Mouse (Mus musculus): ENCODE measurements around the gene Tctn1. TPM values are rescaled to one million over a fixed set of nuclear protein-coding genes. Genes with fewer than 3 reads are reported as not detected.

Tctn1 gene
- total RNA-seq (2021) (10 to 100 TPM; 11.4 to 14.2 TPM), polyA plus RNA-seq (2012; rRNA removed) (47.0 and 58.3 TPM in 2 replicates)
- long read RNA-seq, partial matches to known transcripts = 0 of 2 reads
- long read RNA-seq, other reads (novel, unspliced or antisense) = 2 of 2 reads

DNA sequence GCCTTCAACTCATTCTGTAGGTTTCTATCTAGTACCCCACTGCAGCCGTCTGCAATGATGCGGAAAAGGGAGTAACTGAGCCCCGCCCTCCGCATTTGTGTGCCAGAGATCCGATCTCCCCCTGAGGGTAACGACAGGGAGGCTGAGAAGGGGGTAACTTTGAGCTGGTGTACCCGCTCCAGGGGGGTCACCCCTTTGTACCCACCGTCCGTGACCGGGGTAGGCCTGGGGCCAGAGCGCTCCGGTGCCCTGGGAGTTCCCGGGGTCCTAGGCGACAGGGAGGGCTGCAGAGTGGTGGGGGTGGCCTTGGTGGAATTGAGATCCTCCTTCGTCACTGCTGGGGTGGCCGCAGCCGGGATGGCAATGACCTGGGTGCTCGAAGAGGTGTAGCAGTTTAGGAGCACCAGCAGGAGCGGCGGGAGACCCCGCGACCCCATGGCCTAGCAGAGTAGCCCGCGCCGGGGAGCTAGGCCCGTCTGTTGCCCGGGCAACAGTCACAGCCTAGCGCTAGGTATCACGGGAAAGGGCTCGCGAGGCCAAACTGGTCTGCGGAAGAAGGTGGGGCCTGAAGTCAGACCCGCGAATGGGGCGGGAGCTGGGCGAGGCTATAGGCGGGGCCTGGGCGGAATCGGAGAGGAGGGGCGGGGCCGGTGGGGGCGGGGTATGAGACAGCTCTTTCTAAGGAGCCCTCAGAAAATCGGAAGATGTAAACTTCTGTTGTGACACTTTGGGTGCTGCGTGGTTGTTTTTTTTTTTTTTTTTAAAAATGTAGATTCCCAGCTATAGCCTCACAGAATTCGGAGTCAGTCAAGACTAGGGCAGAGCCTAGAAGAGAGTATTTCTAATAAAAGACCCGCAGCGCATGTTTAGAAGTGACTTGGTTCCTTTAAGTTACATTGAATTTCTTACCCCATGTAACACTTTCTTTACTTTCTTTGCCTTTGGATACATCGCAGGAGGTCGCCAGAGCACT, at the start of gene Tctn1:
Gene Tctn1 (minus strand): TSS at position 528 of the 973 bp plus-strand sequence.
- peak; percentile 93 for DNase-seq

GRCm38 (mm10) chr5:122312942-122313684, 48.9 kb upstream of the Tctn1 start:
- no peak for DNase-seq

DNA sequence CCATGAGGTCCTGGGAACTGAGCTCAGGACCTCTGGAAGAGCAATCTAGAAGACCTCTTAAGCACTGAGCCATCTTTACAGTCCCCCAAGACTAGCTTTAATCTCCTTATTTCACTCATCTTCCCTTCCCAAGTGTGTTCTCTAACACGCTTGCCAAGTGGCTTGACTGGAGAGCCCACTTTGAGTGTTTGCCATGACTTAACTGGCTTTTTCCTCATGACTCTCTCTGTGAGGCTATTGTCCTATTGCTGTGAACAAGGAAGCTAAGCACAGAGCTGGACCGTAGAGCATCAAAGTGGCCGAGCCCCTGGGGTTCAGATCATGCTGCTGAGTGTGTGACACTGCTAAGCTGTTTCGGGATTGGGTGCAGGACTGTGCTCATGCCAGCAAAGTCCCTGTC, 48.1 kb upstream of the Tctn1 start:
- DNase-seq = no peak

DNA sequence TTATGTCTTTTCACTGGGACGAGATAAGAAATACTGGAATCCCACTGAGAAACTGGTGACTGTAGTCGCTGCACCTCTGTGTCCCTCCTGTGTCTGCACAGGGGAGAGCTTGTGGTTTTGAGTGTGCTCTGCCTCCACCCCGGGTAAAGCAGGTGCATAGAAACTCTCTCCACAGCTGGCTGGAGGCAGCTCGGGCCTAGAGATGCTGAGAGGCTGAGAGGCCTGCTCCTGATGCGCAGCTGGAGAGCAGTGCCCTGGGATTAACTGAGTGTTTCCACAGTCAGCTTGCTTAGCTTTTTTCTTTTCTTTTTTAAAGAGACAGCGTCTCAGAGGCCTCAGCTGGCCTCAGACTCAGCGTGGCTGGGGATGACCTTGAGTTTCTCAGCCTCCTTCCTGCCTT, 47.4 kb upstream of the Tctn1 start:
- DNase-seq = no peak

GRCm38 (mm10) chr5:122310699-122311098, 46.4 kb upstream of the Tctn1 start:
- no peak for DNase-seq

GRCm38 (mm10) chr5:122306536-122306935, 42.3 kb upstream of the Tctn1 start:
- no peak for DNase-seq

DNA sequence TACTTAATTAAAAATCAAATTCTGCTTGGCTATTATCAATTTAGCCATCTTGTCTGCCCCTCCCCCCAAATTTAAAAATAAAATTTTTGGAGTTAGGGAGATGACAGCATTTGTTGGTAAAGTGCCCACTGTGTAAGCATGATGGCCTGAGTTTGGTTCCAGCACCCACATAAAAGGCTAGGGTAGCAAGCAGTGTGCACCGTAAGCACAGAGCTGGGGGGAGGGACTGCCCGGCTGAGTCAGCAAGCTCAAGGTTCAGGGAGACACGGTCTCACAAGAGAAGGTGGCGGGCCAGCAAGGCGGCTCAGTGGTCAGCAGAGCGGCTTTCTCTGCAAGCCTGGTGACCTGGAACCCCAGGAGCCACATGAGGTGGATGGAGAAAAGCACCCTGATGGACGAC, 41.2 kb upstream of the Tctn1 start:
- DNase-seq = peak; percentile 86

GRCm38 (mm10) chr5:122304541-122304940, 40.3 kb upstream of the Tctn1 start:
- DNase-seq = no peak

DNA sequence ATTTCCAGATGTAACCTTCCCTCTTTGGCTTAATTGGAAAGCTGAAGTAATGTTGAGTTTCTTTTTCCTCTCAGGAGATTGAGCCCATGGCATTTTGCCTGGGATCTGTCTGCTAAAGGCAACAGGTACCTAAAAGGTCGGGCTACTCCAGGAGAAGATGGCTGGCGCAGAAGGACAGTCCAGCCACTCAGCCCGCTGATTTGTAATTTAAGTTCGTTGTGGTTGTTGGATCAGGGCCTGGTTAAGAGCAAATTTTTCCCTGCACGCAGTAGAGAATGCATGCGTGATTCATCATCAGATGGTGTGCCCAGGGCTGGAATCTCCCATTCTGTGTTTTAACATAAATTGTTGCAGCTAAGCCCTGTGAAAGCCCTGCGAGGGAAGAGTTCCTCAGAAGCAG, 39.7 kb upstream of the Tctn1 start:
- DNase-seq = peak; percentile 70

- no peak for DNase-seq
Measured at GRCm38 (mm10) chr5:122302810-122303745, 38.8 kb upstream of the Tctn1 start.

DNA sequence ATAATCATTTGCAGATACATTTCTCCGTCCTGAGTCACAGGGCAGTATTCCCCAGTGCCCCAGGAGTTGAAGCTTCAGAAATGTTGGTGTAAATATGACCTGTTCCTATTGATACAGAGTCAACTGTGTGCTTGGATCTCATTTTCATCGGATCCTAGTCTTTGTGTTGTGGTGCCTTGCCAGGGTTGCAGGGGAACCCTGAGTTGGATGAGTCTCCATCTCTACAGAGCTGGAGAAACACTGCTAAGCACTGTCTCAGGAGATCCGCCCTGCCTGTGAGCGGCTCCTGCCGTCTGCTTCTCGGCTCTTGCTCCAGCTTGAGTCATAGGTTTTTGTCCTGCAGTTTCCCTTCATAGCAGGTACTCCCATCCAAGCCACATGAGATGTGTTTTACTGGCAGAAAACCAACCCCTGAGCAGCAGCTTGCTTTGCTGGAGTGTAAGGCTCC, 35.8 kb upstream of the Tctn1 start:
- no peak for DNase-seq

- DNase-seq = peak; percentile 40
Measured at GRCm38 (mm10) chr5:122295113-122295935, 31.1 kb upstream of the Tctn1 start.

- DNase-seq = no peak
Measured at GRCm38 (mm10) chr5:122294219-122294735, 30.0 kb upstream of the Tctn1 start.

- DNase-seq = no peak
Measured at GRCm38 (mm10) chr5:122293131-122293530, 28.9 kb upstream of the Tctn1 start.

DNA sequence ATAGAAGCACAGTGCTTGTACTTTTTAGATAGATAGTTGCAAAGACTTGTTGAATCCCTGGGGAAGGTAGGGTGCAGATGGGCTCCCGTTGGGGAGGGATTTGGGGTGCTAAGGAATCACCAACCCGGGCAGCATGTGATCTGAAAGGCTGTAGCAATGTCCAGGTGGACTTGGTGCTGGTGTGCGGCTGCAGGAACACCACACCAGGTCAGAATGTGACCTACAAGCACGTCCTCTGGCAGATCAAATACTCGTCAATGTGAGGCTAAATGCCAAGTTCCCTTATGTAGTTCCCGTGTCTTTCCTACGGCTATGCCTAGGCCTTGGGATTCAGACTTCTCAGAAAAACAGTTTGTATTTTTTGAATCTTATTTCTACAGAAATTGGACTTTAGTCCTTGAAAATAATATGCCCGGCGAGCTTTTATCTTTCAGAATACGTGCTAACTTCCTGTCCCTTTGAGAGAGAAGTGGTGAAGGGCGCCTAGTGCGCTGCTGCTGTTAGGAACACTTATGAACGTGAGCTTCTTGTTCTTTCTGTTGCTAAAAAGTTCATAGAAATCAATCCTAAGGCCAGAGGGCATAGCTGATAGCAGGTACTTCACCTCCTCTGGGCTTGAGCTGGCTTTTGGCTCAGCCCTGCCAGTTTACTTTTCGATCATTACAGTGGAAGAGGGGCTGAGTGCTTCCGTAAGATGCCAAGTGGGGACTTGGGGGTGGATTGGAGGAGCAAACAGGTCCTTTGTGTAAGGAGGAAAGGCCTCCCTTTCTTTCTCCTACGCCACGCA, 27.5 kb upstream of the Tctn1 start:
- DNase-seq = no peak

- DNase-seq = no peak
Measured at GRCm38 (mm10) chr5:122291149-122291548, 26.9 kb upstream of the Tctn1 start.

DNA sequence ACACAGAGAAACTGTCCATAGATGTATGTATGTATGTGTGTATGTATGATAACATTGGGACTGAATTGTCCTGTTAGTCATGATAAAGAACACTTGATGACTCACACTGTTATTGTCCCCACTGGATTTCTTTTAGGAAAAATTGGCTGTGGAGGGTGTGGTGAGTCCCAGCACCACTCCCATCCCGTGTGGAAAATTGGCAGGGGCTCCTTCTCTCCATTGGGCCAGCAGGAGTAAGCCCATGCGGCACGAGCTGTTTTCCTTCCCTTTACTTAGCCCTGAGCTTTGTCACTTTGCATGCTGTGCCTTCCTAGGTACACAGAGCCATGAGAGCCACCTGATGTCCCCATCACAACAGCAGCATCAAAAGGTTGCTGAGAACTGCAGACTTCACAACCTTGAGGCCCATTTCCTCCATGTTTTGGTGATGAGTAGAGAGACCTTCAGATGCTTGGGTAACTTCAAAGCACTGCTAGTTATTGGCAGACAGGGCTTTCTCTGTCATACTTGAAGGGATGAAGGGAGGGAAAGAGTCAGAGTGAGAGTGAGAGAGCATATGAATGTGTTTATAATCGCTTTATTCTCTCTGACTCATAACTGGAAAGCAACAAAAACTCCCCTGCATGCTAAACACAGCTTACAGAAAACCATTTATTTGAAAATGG, 24.0 kb upstream of the Tctn1 start:
- DNase-seq = peak; percentile 62

DNA sequence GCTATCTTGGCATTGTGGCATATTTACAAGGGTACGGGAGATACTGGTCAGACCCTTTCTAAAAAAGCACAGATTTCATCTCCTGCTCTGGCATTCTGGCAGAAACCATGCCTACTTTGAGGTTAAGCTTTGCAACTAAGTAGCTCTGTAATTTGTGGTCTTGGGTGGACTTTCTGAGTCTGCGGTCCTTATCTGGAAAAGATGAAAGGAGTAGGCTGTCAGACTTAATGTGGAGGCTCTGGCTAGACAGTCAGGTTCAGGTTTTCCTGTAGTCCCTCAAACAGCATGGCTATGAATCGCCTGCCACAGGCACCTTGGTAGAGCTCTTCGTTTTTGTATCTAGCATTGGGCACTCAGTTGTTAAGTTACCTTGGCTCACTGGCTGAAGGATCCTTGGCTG, 22.8 kb upstream of the Tctn1 start:
- DNase-seq = no peak

GRCm38 (mm10) chr5:122286191-122286590, 21.9 kb upstream of the Tctn1 start:
- DNase-seq = no peak

Measured in adrenal gland, adult 2 months (tissue).